Mouse (Mus musculus) erythroblast, adult 5-6 weeks (primary cell): Measurements from ENCODE around the gene Vstm4. TPM values are rescaled to one million over a fixed set of nuclear protein-coding genes. Genes with fewer than 3 reads are reported as not detected.

Experiments used
- ATAC-seq: replicated peaks from 2 replicates; pipeline ENCODE4 v1.8.0; 2016; ENCODE audit warnings: moderate number of reproducible peaks, mild to moderate bottlenecking, moderate TSS enrichment, inconsistent platforms; ENCODE audit not compliant: poor library complexity, low FRiP score, severe bottlenecking
- total RNA-seq, 2 experiments: library from RNA; stranded (forward) in 1 of 2; stranded (reverse) in 1 of 2; fragments of 150-400 nt in 1 of 2; fragments of 200-764, 138-1000 nt in 1 of 2; gene quantifications; 2 replicates each; pipeline versions ENCODE4 v1.2.3 to v1.2.4; 2015 to 2017; ENCODE audit warnings: low replicate concordance in 2 of 2

Gene Vstm4
- total RNA-seq (2015; ENCODE audit: low replicate concordance): not detected in 2 replicates
- total RNA-seq (2017; ENCODE audit: low replicate concordance): 0.09 and 0.56 TPM in 2 replicates

GRCm38 (mm10) chr14:32856681-32857328, at the start of gene Vstm4:
Gene Vstm4, plus strand, starts transcription at chr14:32856756.
- no peak for ATAC-seq

- no peak for ATAC-seq
Observed at GRCm38 (mm10) chr14:32810111-32810510, 46.4 kb upstream of the Vstm4 start.

- no peak for ATAC-seq
Observed at GRCm38 (mm10) chr14:32812429-32812828, 44.1 kb upstream of the Vstm4 start.

- ATAC-seq: no peak
Observed at GRCm38 (mm10) chr14:32814961-32815360, 41.6 kb upstream of the Vstm4 start.

GRCm38 (mm10) chr14:32816533-32816932, 40.0 kb upstream of the Vstm4 start:
- ATAC-seq: no peak

- no peak for ATAC-seq
Observed at GRCm38 (mm10) chr14:32817258-32817657, 39.3 kb upstream of the Vstm4 start.

GRCm38 (mm10) chr14:32819297-32819696, 37.3 kb upstream of the Vstm4 start:
- no peak for ATAC-seq

- no peak for ATAC-seq
Observed at GRCm38 (mm10) chr14:32822812-32823211, 33.7 kb upstream of the Vstm4 start.

- no peak for ATAC-seq
Observed at GRCm38 (mm10) chr14:32823861-32824260, 32.7 kb upstream of the Vstm4 start.

GRCm38 (mm10) chr14:32824267-32825150, 32.0 kb upstream of the Vstm4 start:
- ATAC-seq: no peak

GRCm38 (mm10) chr14:32825426-32826032, 31.0 kb upstream of the Vstm4 start:
- ATAC-seq: no peak

GRCm38 (mm10) chr14:32827165-32827564, 29.4 kb upstream of the Vstm4 start:
- no peak for ATAC-seq

GRCm38 (mm10) chr14:32827994-32828650, 28.4 kb upstream of the Vstm4 start:
- ATAC-seq: no peak

- no peak for ATAC-seq
Observed at GRCm38 (mm10) chr14:32833847-32834246, 22.7 kb upstream of the Vstm4 start, which contains the start of gene Fam170b. Gene Fam170b, plus strand, starts transcription at chr14:32833962.

GRCm38 (mm10) chr14:32835181-32835580, 21.4 kb upstream of the Vstm4 start:
- no peak for ATAC-seq

GRCm38 (mm10) chr14:32835596-32835995, 21.0 kb upstream of the Vstm4 start:
- no peak for ATAC-seq

- no peak for ATAC-seq
Observed at GRCm38 (mm10) chr14:32836191-32836590, 20.4 kb upstream of the Vstm4 start.

GRCm38 (mm10) chr14:32842052-32842451, 14.5 kb upstream of the Vstm4 start:
- no peak for ATAC-seq

- no peak for ATAC-seq
Observed at GRCm38 (mm10) chr14:32854059-32854458, 2.5 kb upstream of the Vstm4 start.

GRCm38 (mm10) chr14:32856246-32856645, 310 bp upstream of the Vstm4 start:
- ATAC-seq: no peak
